Mouse (Mus musculus): ENCODE results near the gene Phlpp1. TPM values are rescaled to one million over a fixed set of nuclear protein-coding genes. Genes with fewer than 3 reads are reported as not detected.
A peak's percentile ranks its signal among the peaks of the same experiment; 100 is the strongest.

Gene Phlpp1
- polyA plus RNA-seq, 1 experiment from 2014 or later: 8.3 TPM

- 78% methylated on average over 4 of the region's 4 CpGs for WGBS
- no peak overlapping the region for H3K27ac ChIP-seq (ENCODE audit: low read depth, low read length)
- H3K9ac ChIP-seq (ENCODE audit: low read length): no peak overlapping the region
- H3K36me3 ChIP-seq (ENCODE audit: control insufficient read depth, insufficient read depth, low read length): no peaks in the 10 kb centered on the region
- no peak overlapping the region for H3K4me3 ChIP-seq (ENCODE audit: low read depth, low read length)
- no peaks in the 10 kb centered on the region for H3K27me3 ChIP-seq (replicated peaks; ENCODE audit: control insufficient read depth, insufficient read depth, low read length)
- DNase-seq (ENCODE audit: low spot score) (no peak), ATAC-seq (no peak)
- H3K4me2 ChIP-seq (ENCODE audit: low read length): no peak overlapping the region
- no peaks in the 10 kb centered on the region for H3K9me3 ChIP-seq (replicated peaks; ENCODE audit: control insufficient read depth, low read length)
- peaks cover 3% of the 10 kb centered on the region; the same call in 1 of the 2 replicates for H3K4me1 ChIP-seq (ENCODE audit: control insufficient read depth, insufficient read depth, low read length)
Measured at GRCm38 (mm10) chr1:106232460-106232850, 60.9 kb downstream of the Phlpp1 start.

GRCm38 (mm10) chr1:106236986-106237385, 65.4 kb downstream of the Phlpp1 start:
- Histone ChIP-seq H3K36me3 (ENCODE audit: control insufficient read depth, insufficient read depth, low read length) (no peaks in the 10 kb centered on the region), H3K27me3 (replicated peaks; ENCODE audit: control insufficient read depth, insufficient read depth, low read length) (no peaks in the 10 kb centered on the region), H3K9ac (ENCODE audit: low read length) (no peak overlapping the region), H3K27ac (ENCODE audit: low read depth, low read length) (no peak overlapping the region), H3K4me2 (ENCODE audit: low read length) (no peak overlapping the region), H3K9me3 (replicated peaks; ENCODE audit: control insufficient read depth, low read length) (no peaks in the 10 kb centered on the region), H3K4me3 (ENCODE audit: low read depth, low read length) (no peak overlapping the region), H3K4me1 (ENCODE audit: control insufficient read depth, insufficient read depth, low read length) (peaks cover 18% of the 10 kb centered on the region)
- no peak for DNase-seq (ENCODE audit: low spot score)
- no peak for ATAC-seq

GRCm38 (mm10) chr1:106240116-106240685, 68.6 kb downstream of the Phlpp1 start:
- H3K27ac ChIP-seq (ENCODE audit: low read depth, low read length): peak overlapping the region; percentile 39; the same call in 1 of the 2 replicates
- H3K36me3 ChIP-seq (ENCODE audit: control insufficient read depth, insufficient read depth, low read length): no peaks in the 10 kb centered on the region
- peaks cover 21% of the 10 kb centered on the region for H3K4me1 ChIP-seq (ENCODE audit: control insufficient read depth, insufficient read depth, low read length)
- 64% methylated on average over 7 of the region's 7 CpGs for WGBS
- H3K4me2 ChIP-seq (ENCODE audit: low read length): no peak overlapping the region
- H3K9ac ChIP-seq (ENCODE audit: low read length): no peak overlapping the region
- ATAC-seq (no peak), DNase-seq (ENCODE audit: low spot score) (no peak)
- H3K4me3 ChIP-seq (ENCODE audit: low read depth, low read length): no peak overlapping the region
- H3K27me3 ChIP-seq (replicated peaks; ENCODE audit: control insufficient read depth, insufficient read depth, low read length): no peaks in the 10 kb centered on the region
- no peaks in the 10 kb centered on the region for H3K9me3 ChIP-seq (replicated peaks; ENCODE audit: control insufficient read depth, low read length)

DNA sequence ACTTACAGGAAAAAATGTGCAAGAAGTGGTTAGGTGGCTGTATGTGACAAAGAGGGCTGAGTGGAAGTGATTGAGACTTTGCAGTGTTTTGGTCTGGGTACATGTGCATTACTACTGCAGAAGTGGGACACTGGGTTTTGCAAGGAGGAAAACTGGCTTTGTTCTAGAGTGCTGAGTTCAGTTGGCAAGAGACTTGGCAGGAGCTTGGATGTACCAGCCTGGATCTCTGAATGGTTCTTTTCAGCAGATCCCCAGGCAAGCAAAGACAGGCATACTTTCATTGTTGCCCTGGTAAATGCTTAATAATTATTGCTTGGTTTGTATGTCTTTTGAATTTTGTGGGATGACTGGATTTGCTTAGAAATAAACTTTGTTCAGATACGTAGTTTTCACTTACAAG, 69.5 kb downstream of the Phlpp1 start:
- WGBS: 43% methylated on average over 1 of the region's 1 CpGs
- Histone ChIP-seq H3K9ac (ENCODE audit: low read length) (no peak overlapping the region), H3K27ac (ENCODE audit: low read depth, low read length) (0 out of 2 replicates have a peak overlapping the region, but pooled peaks have one; percentile 39), H3K4me3 (ENCODE audit: low read depth, low read length) (no peak overlapping the region), H3K9me3 (replicated peaks; ENCODE audit: control insufficient read depth, low read length) (no peaks in the 10 kb centered on the region), H3K27me3 (replicated peaks; ENCODE audit: control insufficient read depth, insufficient read depth, low read length) (no peaks in the 10 kb centered on the region), H3K36me3 (ENCODE audit: control insufficient read depth, insufficient read depth, low read length) (no peaks in the 10 kb centered on the region), H3K4me2 (ENCODE audit: low read length) (no peak overlapping the region), H3K4me1 (ENCODE audit: control insufficient read depth, insufficient read depth, low read length) (peaks cover 21% of the 10 kb centered on the region)
- ATAC-seq (peak; percentile 45; the same call in 1 of the 2 replicates), DNase-seq (ENCODE audit: low spot score) (peak; percentile 61)

DNA sequence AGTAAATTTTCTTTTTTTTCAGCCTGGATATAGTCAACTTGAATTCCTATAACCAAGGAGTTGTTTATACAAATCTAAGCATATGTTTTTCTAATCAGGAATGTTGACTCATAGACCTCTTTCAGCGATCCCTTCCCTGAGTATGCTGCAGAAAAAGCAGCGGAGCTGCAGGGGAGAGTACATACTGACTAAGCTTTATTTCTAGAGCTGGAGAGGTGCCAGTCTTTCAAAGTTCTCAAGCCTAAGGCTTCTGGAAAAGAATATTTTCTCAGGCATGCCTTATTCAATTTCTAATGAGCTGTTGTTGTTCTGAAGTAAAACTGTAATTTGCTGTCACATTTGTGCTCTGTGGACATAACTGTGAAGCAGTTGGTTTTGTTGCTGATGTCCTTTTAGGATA, 70.6 kb downstream of the Phlpp1 start:
- no peak overlapping the region for H3K27ac ChIP-seq (ENCODE audit: low read depth, low read length)
- 6% methylated on average over 2 of the region's 2 CpGs for WGBS

DNA sequence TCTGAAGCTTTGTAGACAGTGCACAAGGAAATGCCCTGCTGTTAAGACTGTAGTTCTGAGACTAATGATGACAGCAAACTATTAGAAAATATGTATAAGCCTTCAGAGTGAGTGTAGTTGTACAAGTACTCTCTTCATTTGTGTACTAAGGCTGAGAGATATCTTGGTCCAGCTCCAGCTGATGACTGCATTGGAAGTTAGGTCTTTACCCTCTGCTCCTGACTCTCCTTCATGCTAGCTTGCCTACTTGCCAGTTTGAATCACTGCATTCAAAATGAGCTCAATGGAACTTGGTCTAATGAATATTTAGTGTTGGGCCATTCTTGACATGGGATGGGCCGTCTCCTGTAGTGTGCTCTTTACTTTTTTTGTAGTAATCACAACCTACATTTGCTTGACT, 71.8 kb downstream of the Phlpp1 start:
- Histone ChIP-seq H3K4me3 (ENCODE audit: low read depth, low read length) (no peak overlapping the region), H3K4me2 (ENCODE audit: low read length) (no peak overlapping the region), H3K27ac (ENCODE audit: low read depth, low read length) (no peak overlapping the region), H3K27me3 (replicated peaks; ENCODE audit: control insufficient read depth, insufficient read depth, low read length) (no peaks in the 10 kb centered on the region), H3K9ac (ENCODE audit: low read length) (no peak overlapping the region), H3K4me1 (ENCODE audit: control insufficient read depth, insufficient read depth, low read length) (peaks cover 21% of the 10 kb centered on the region), H3K9me3 (replicated peaks; ENCODE audit: control insufficient read depth, low read length) (no peaks in the 10 kb centered on the region), H3K36me3 (ENCODE audit: control insufficient read depth, insufficient read depth, low read length) (no peaks in the 10 kb centered on the region)
- DNase-seq (ENCODE audit: low spot score) (no peak), ATAC-seq (peak; percentile 30; the same call in 1 of the 2 replicates)
- WGBS: 37% methylated on average over 1 of the region's 1 CpGs

More for the DNA sequence above, 70.6 kb downstream of the Phlpp1 start:
- Histone ChIP-seq H3K4me3 (ENCODE audit: low read depth, low read length) (no peak overlapping the region), H3K27me3 (replicated peaks; ENCODE audit: control insufficient read depth, insufficient read depth, low read length) (no peaks in the 10 kb centered on the region), H3K4me2 (ENCODE audit: low read length) (no peak overlapping the region), H3K9me3 (replicated peaks; ENCODE audit: control insufficient read depth, low read length) (no peaks in the 10 kb centered on the region), H3K4me1 (ENCODE audit: control insufficient read depth, insufficient read depth, low read length) (peaks cover 21% of the 10 kb centered on the region), H3K9ac (ENCODE audit: low read length) (no peak overlapping the region), H3K36me3 (ENCODE audit: control insufficient read depth, insufficient read depth, low read length) (no peaks in the 10 kb centered on the region)
- ATAC-seq: 0 out of 2 replicates have a peak, but pooled peaks have one; percentile 54
- DNase-seq (ENCODE audit: low spot score): peak; percentile 78

- Histone ChIP-seq H3K4me3 (ENCODE audit: low read depth, low read length) (no peak overlapping the region), H3K27me3 (replicated peaks; ENCODE audit: control insufficient read depth, insufficient read depth, low read length) (no peaks in the 10 kb centered on the region), H3K9ac (ENCODE audit: low read length) (no peak overlapping the region), H3K36me3 (ENCODE audit: control insufficient read depth, insufficient read depth, low read length) (no peaks in the 10 kb centered on the region), H3K9me3 (replicated peaks; ENCODE audit: control insufficient read depth, low read length) (no peaks in the 10 kb centered on the region), H3K4me2 (ENCODE audit: low read length) (no peak overlapping the region), H3K4me1 (ENCODE audit: control insufficient read depth, insufficient read depth, low read length) (peaks cover 21% of the 10 kb centered on the region), H3K27ac (ENCODE audit: low read depth, low read length) (no peak overlapping the region)
- WGBS: 95% methylated on average over 3 of the region's 3 CpGs
- ATAC-seq: no peak
- no peak for DNase-seq (ENCODE audit: low spot score)
Measured at GRCm38 (mm10) chr1:106244245-106244644, 72.7 kb downstream of the Phlpp1 start.

- no peak overlapping the region for H3K4me3 ChIP-seq (ENCODE audit: low read depth, low read length)
- H3K4me1 ChIP-seq (ENCODE audit: control insufficient read depth, insufficient read depth, low read length): no peaks in the 10 kb centered on the region
- no peak overlapping the region for H3K4me2 ChIP-seq (ENCODE audit: low read length)
- no peak overlapping the region for H3K27ac ChIP-seq (ENCODE audit: low read depth, low read length)
- H3K27me3 ChIP-seq (replicated peaks; ENCODE audit: control insufficient read depth, insufficient read depth, low read length): no peaks in the 10 kb centered on the region
- H3K9ac ChIP-seq (ENCODE audit: low read length): no peak overlapping the region
- 91% methylated on average over 1 of the region's 1 CpGs for WGBS
- ATAC-seq (no peak), DNase-seq (ENCODE audit: low spot score) (no peak)
- no peaks in the 10 kb centered on the region for H3K36me3 ChIP-seq (ENCODE audit: control insufficient read depth, insufficient read depth, low read length)
- no peaks in the 10 kb centered on the region for H3K9me3 ChIP-seq (replicated peaks; ENCODE audit: control insufficient read depth, low read length)
Measured at GRCm38 (mm10) chr1:106254047-106254446, 82.5 kb downstream of the Phlpp1 start.

GRCm38 (mm10) chr1:106257176-106257575, 85.6 kb downstream of the Phlpp1 start:
- Histone ChIP-seq H3K4me2 (ENCODE audit: low read length) (no peak overlapping the region), H3K27ac (ENCODE audit: low read depth, low read length) (no peak overlapping the region), H3K9me3 (replicated peaks; ENCODE audit: control insufficient read depth, low read length) (no peaks in the 10 kb centered on the region), H3K4me1 (ENCODE audit: control insufficient read depth, insufficient read depth, low read length) (no peaks in the 10 kb centered on the region), H3K27me3 (replicated peaks; ENCODE audit: control insufficient read depth, insufficient read depth, low read length) (no peaks in the 10 kb centered on the region), H3K9ac (ENCODE audit: low read length) (no peak overlapping the region), H3K36me3 (ENCODE audit: control insufficient read depth, insufficient read depth, low read length) (no peaks in the 10 kb centered on the region), H3K4me3 (ENCODE audit: low read depth, low read length) (no peak overlapping the region)
- DNase-seq (ENCODE audit: low spot score): no peak
- no peak for ATAC-seq
- 82% methylated on average over 1 of the region's 1 CpGs for WGBS
